Mouse (Mus musculus) heart, adult 2 months (tissue): ENCODE results near the gene Suclg1. TPM values are rescaled to one million over a fixed set of nuclear protein-coding genes. Genes with fewer than 3 reads are reported as not detected.

Experiments
- DNase-seq, 2 experiments: peaks; one replicate each; pipeline ENCODE4 v3.0.0; 2021
- H3K27ac ChIP-seq: fragments of 200-600 bp; 2 replicates; pipeline ENCODE4 v1.8.1; 2022
- H3K27me3 ChIP-seq: fragments of 200-500 bp; 2 replicates; pipeline ENCODE4 v1.6.1; 2012; ENCODE audit warnings: mild to moderate bottlenecking, low read length, inconsistent platforms, mixed read lengths; ENCODE audit not compliant: control insufficient read depth, insufficient read depth
- H3K36me3 ChIP-seq: fragments of 200-500 bp; 2 replicates; pipeline ENCODE4 v1.6.1; 2012; ENCODE audit warnings: low read length, inconsistent platforms; ENCODE audit not compliant: control insufficient read depth, insufficient read depth
- H3K4me1 ChIP-seq: fragments of 200-500 bp; 2 replicates; pipeline ENCODE4 v1.6.1; 2011; ENCODE audit warnings: low read length; ENCODE audit not compliant: control insufficient read depth, insufficient read depth
- H3K4me3 ChIP-seq: fragments of 200-600 bp; 2 replicates; pipeline ENCODE4 v1.8.1; 2022
- H3K79me2 ChIP-seq: fragments of 200-500 bp; replicated peaks from 2 replicates; pipeline ENCODE4 v1.6.1; 2012; ENCODE audit warnings: mild to moderate bottlenecking, inconsistent platforms, low read length, moderate library complexity, mixed read lengths; ENCODE audit not compliant: control insufficient read depth, insufficient read depth
- H3K9ac ChIP-seq: fragments of 200-500 bp; 2 replicates; pipeline ENCODE4 v1.6.1; 2012; ENCODE audit warnings: low read depth, mild to moderate bottlenecking, control low read depth, inconsistent platforms, low read length, mixed read lengths
- CTCF ChIP-seq: fragments of 200-600 bp; IDR thresholded peaks from 2 replicates; pipeline ENCODE4 v1.8.1; 2022; ENCODE audit warnings: antibody characterized with exemption, mild to moderate bottlenecking, moderate library complexity
- EP300 ChIP-seq: fragments of 200-500 bp; IDR thresholded peaks from 2 replicates; pipeline ENCODE4 v1.6.1; 2011; ENCODE audit warnings: low read depth, low read length, control low read depth; ENCODE audit not compliant: insufficient read depth
- POLR2A ChIP-seq: fragments of 200-500 bp; IDR thresholded peaks from 2 replicates; pipeline ENCODE4 v1.6.1; 2011; ENCODE audit warnings: mild to moderate bottlenecking, low read depth, low read length, control low read depth; ENCODE audit not compliant: insufficient read depth
- WGBS: fragments of 180-500 bp; shearing (Covaris S2); methylation state at CpG from one replicate; pipeline ENCODE4 v1.1.7; 2018; 5-methylcytosine and 5-hydroxymethylcytosine counted together
- intact Hi-C: fragments of 180-260 bp; cut with DNase I; formaldehyde crosslinking; loops from one replicate; pipeline ENCODE4 v1.15.1; 2025
- polyA plus RNA-seq: library from polyadenylated mRNA; depleted of rRNA; stranded (reverse); fragments of >200 nt; gene quantifications from 2 replicates; pipeline ENCODE4 v1.2.3, GENCODE M21; 2012
- total RNA-seq, 2 experiments: library from RNA; stranded (reverse); gene quantifications; 2 replicates each; pipeline ENCODE4 v1.2.3; 2021

The Suclg1 gene
- total and polyA plus RNA-seq, 3 experiments: 312 to 531 (median 461) TPM

- H3K27me3 ChIP-seq: no peaks in the 10 kb centered on the region
- no peak overlapping the region for H3K9ac ChIP-seq
- intact Hi-C loops: loop anchor here (5.0 kb wide), 2 partner anchors 76 to 591 kb away; no protein-coding TSS in a partner anchor
- peak in 1 of 2 experiments; percentile 42 for DNase-seq
- 15% methylated on average over 4 of the region's 4 CpGs for WGBS
- no peaks in the 10 kb centered on the region for H3K36me3 ChIP-seq
- TF ChIP-seq POLR2A (no peak), CTCF (no peak), EP300 (no peak)
- no peak overlapping the region for H3K4me3 ChIP-seq
- H3K4me1 ChIP-seq: no peaks in the 10 kb centered on the region
- H3K79me2 ChIP-seq: no peaks in the 10 kb centered on the region
- H3K27ac ChIP-seq: no peak overlapping the region
Observed at GRCm38 (mm10) chr6:73228408-73228807, 19.8 kb upstream of the Suclg1 start.

- intact Hi-C loops: loop anchor here (5.0 kb wide), 2 partner anchors 77 to 592 kb away; no protein-coding TSS in a partner anchor
- Histone ChIP-seq H3K27me3 (no peaks in the 10 kb centered on the region), H3K4me3 (no peak overlapping the region), H3K4me1 (no peaks in the 10 kb centered on the region), H3K36me3 (no peaks in the 10 kb centered on the region), H3K9ac (no peak overlapping the region), H3K27ac (no peak overlapping the region), H3K79me2 (no peaks in the 10 kb centered on the region)
- 59% methylated on average over 3 of the region's 3 CpGs for WGBS
- no peak for TF ChIP-seq EP300
- DNase-seq: no peak
Observed at GRCm38 (mm10) chr6:73228881-73229280, 19.3 kb upstream of the Suclg1 start.

GRCm38 (mm10) chr6:73232152-73232584, 16.0 kb upstream of the Suclg1 start:
- WGBS: 70% methylated on average over 12 of the region's 12 CpGs
- Histone ChIP-seq H3K79me2 (no peaks in the 10 kb centered on the region), H3K27ac (no peak overlapping the region), H3K4me3 (no peak overlapping the region), H3K9ac (no peak overlapping the region), H3K27me3 (no peaks in the 10 kb centered on the region), H3K4me1 (no peaks in the 10 kb centered on the region), H3K36me3 (no peaks in the 10 kb centered on the region)
- intact Hi-C loops: no loop called here
- no peak for DNase-seq
- TF ChIP-seq POLR2A (no peak), EP300 (no peak), CTCF (no peak)

- TF ChIP-seq CTCF: peak; percentile 68
- no peak for TF ChIP-seq POLR2A
- no peak for TF ChIP-seq EP300
Observed at GRCm38 (mm10) chr6:73233202-73233726, 14.9 kb upstream of the Suclg1 start.

GRCm38 (mm10) chr6:73234302-73234900, 13.8 kb upstream of the Suclg1 start:
- Histone ChIP-seq H3K27me3 (no peaks in the 10 kb centered on the region), H3K36me3 (no peaks in the 10 kb centered on the region), H3K9ac (no peak overlapping the region), H3K4me1 (no peaks in the 10 kb centered on the region), H3K79me2 (no peaks in the 10 kb centered on the region), H3K4me3 (no peak overlapping the region), H3K27ac (no peak overlapping the region)
- intact Hi-C loops: no loop called here
- WGBS: 64% methylated on average over 6 of the region's 6 CpGs
- no peak for DNase-seq
- TF ChIP-seq EP300 (no peak), CTCF (no peak), POLR2A (no peak)

More at GRCm38 (mm10) chr6:73233202-73233726, 14.9 kb upstream of the Suclg1 start:
- H3K4me3 ChIP-seq: no peak overlapping the region
- DNase-seq: no peak
- no peaks in the 10 kb centered on the region for H3K79me2 ChIP-seq
- no peaks in the 10 kb centered on the region for H3K27me3 ChIP-seq
- H3K27ac ChIP-seq: no peak overlapping the region
- no peaks in the 10 kb centered on the region for H3K4me1 ChIP-seq
- intact Hi-C loops: no loop called here
- no peaks in the 10 kb centered on the region for H3K36me3 ChIP-seq
- H3K9ac ChIP-seq: no peak overlapping the region
- 93% methylated on average over 6 of the region's 6 CpGs for WGBS

GRCm38 (mm10) chr6:73235650-73236049, 12.5 kb upstream of the Suclg1 start:
- no peak overlapping the region for H3K27ac ChIP-seq
- DNase-seq: no peak
- H3K36me3 ChIP-seq: no peaks in the 10 kb centered on the region
- no peak for TF ChIP-seq EP300
- no peak for TF ChIP-seq POLR2A
- TF ChIP-seq CTCF: no peak
- WGBS: 80% methylated on average over 3 of the region's 3 CpGs
- no peaks in the 10 kb centered on the region for H3K27me3 ChIP-seq
- intact Hi-C loops: no loop called here
- no peak overlapping the region for H3K4me3 ChIP-seq
- no peaks in the 10 kb centered on the region for H3K4me1 ChIP-seq
- H3K9ac ChIP-seq: no peak overlapping the region
- no peaks in the 10 kb centered on the region for H3K79me2 ChIP-seq
